Mouse (Mus musculus): Measurements from ENCODE around the gene Pde4d. TPM values are rescaled to one million over a fixed set of nuclear protein-coding genes. Genes with fewer than 3 reads are reported as not detected.

The Pde4d gene
- total and polyA plus RNA-seq, 3 experiments: 18.5 to 18.8 TPM; not detected in 1

GRCm38 (mm10) chr13:108541488-108541887 lies 91.7 kb downstream of the Pde4d start:
- no peak overlapping the region for H3K4me3 ChIP-seq (ENCODE audit: control insufficient read depth in 1 of 2, insufficient read depth in 1 of 2, low read depth in 2 of 2, low read length in 2 of 2)
- no peak overlapping the region for H3K27ac ChIP-seq (ENCODE audit: control insufficient read depth, low read depth, low read length)
- H3K27me3 ChIP-seq (ENCODE audit: control insufficient read depth in 1 of 2, insufficient read depth in 2 of 2, low read length in 2 of 2): no peaks in the 10 kb centered on the region
- H3K4me1 ChIP-seq (ENCODE audit: control insufficient read depth in 1 of 2, insufficient read depth in 2 of 2, low read length in 2 of 2): no peaks in the 10 kb centered on the region
- no peak for DNase-seq (ENCODE audit: low read depth, low spot score)
- no peaks in the 10 kb centered on the region for H3K79me2 ChIP-seq (ENCODE audit: control insufficient read depth, insufficient read depth, low read length, poor library complexity)
- TF ChIP-seq HCFC1 (IDR thresholded peaks at IDR 0.05; ENCODE audit: low read depth, low read length) (no peak), TAL1 (IDR thresholded peaks at IDR 0.05; ENCODE audit: low read length) (no peak), TCF12 (IDR thresholded peaks at IDR 0.05; ENCODE audit: low read depth, low read length) (no peak), MYB (IDR thresholded peaks at IDR 0.05; ENCODE audit: low read depth, low read length) (no peak), ETS1 (IDR thresholded peaks at IDR 0.05; ENCODE audit: low read depth, low read length) (no peak), ZMIZ1 (IDR thresholded peaks at IDR 0.05; ENCODE audit: low read depth, low read length) (no peak), POLR2A (IDR thresholded peaks at IDR 0.05; ENCODE audit: control insufficient read depth in 1 of 2, insufficient read depth in 1 of 2, low read depth in 1 of 2, low read length in 2 of 2, poor library complexity in 1 of 2) (no peak), MYC (IDR thresholded peaks at IDR 0.05; ENCODE audit: low read depth, low read length) (no peak), NELFE (IDR thresholded peaks at IDR 0.05; ENCODE audit: low read depth, low read length) (no peak), TBP (IDR thresholded peaks at IDR 0.05; ENCODE audit: low read depth, low read length) (no peak), EP300 (IDR thresholded peaks at IDR 0.05; ENCODE audit: low read depth in 1 of 2, low read length in 2 of 2) (no peak), GATA1 (IDR thresholded peaks at IDR 0.05; ENCODE audit: low read depth, low read length) (no peak), MAFK (IDR thresholded peaks at IDR 0.05; ENCODE audit: borderline replicate concordance, low read depth, low read length) (no peak), CHD2 (IDR thresholded peaks at IDR 0.05; ENCODE audit: low read length) (no peak), MXI1 (IDR thresholded peaks at IDR 0.05; ENCODE audit: low read depth, low read length) (no peak), CTCF (IDR thresholded peaks at IDR 0.05 in 2 of 3, conservative IDR thresholded peaks at IDR 0.05 in 1 of 3; ENCODE audit: control insufficient read depth in 1 of 3, insufficient read depth in 1 of 3, low read depth in 2 of 3, low read length in 3 of 3, poor library complexity in 1 of 3, severe bottlenecking in 1 of 3) (no peak)
- H3K36me3 ChIP-seq (ENCODE audit: control insufficient read depth in 1 of 2, insufficient read depth in 2 of 2, low read length in 2 of 2): no peaks in the 10 kb centered on the region
- H3K9ac ChIP-seq (ENCODE audit: control insufficient read depth, low read depth, low read length, poor library complexity, severe bottlenecking): no peak overlapping the region
- H3K9me3 ChIP-seq (replicated peaks; ENCODE audit: insufficient read depth, low read length): no peaks in the 10 kb centered on the region

- no peak overlapping the region for H3K27ac ChIP-seq (ENCODE audit: control insufficient read depth, low read depth, low read length)
- H3K27me3 ChIP-seq (ENCODE audit: control insufficient read depth in 1 of 2, insufficient read depth in 2 of 2, low read length in 2 of 2): no peaks in the 10 kb centered on the region
- H3K79me2 ChIP-seq (ENCODE audit: control insufficient read depth, insufficient read depth, low read length, poor library complexity): no peaks in the 10 kb centered on the region
- TF ChIP-seq ZC3H11A (IDR thresholded peaks at IDR 0.05; ENCODE audit: low read depth, low read length): no peak
- DNase-seq (ENCODE audit: low read depth, low spot score): no peak
- H3K4me3 ChIP-seq (ENCODE audit: control insufficient read depth in 1 of 2, insufficient read depth in 1 of 2, low read depth in 2 of 2, low read length in 2 of 2): no peak overlapping the region
- no peak overlapping the region for H3K9ac ChIP-seq (ENCODE audit: control insufficient read depth, low read depth, low read length, poor library complexity, severe bottlenecking)
- no peaks in the 10 kb centered on the region for H3K9me3 ChIP-seq (replicated peaks; ENCODE audit: insufficient read depth, low read length)
- H3K4me1 ChIP-seq (ENCODE audit: control insufficient read depth in 1 of 2, insufficient read depth in 2 of 2, low read length in 2 of 2): no peaks in the 10 kb centered on the region
- H3K36me3 ChIP-seq (ENCODE audit: control insufficient read depth in 1 of 2, insufficient read depth in 2 of 2, low read length in 2 of 2): no peaks in the 10 kb centered on the region
Observed at GRCm38 (mm10) chr13:108542342-108542761, 92.6 kb downstream of the Pde4d start.

GRCm38 (mm10) chr13:108552288-108552687 lies 102.5 kb downstream of the Pde4d start:
- no peak overlapping the region for H3K27ac ChIP-seq (ENCODE audit: control insufficient read depth, low read depth, low read length)

More at GRCm38 (mm10) chr13:108552288-108552687, 102.5 kb downstream of the Pde4d start:
- Histone ChIP-seq H3K36me3 (ENCODE audit: control insufficient read depth in 1 of 2, insufficient read depth in 2 of 2, low read length in 2 of 2) (no peaks in the 10 kb centered on the region), H3K27me3 (ENCODE audit: control insufficient read depth in 1 of 2, insufficient read depth in 2 of 2, low read length in 2 of 2) (no peaks in the 10 kb centered on the region), H3K79me2 (ENCODE audit: control insufficient read depth, insufficient read depth, low read length, poor library complexity) (no peaks in the 10 kb centered on the region), H3K9me3 (replicated peaks; ENCODE audit: insufficient read depth, low read length) (no peaks in the 10 kb centered on the region), H3K9ac (ENCODE audit: control insufficient read depth, low read depth, low read length, poor library complexity, severe bottlenecking) (no peak overlapping the region), H3K4me1 (ENCODE audit: control insufficient read depth in 1 of 2, insufficient read depth in 2 of 2, low read length in 2 of 2) (no peaks in the 10 kb centered on the region), H3K4me3 (ENCODE audit: control insufficient read depth in 1 of 2, insufficient read depth in 1 of 2, low read depth in 2 of 2, low read length in 2 of 2) (no peak overlapping the region)
- DNase-seq (ENCODE audit: low read depth, low spot score): no peak
- TF ChIP-seq GATA1 (IDR thresholded peaks at IDR 0.05; ENCODE audit: low read depth, low read length) (no peak), USF1 (IDR thresholded peaks at IDR 0.05; ENCODE audit: low read depth, low read length) (no peak), TAL1 (IDR thresholded peaks at IDR 0.05; ENCODE audit: low read length) (no peak), BHLHE40 (IDR thresholded peaks at IDR 0.05; ENCODE audit: borderline replicate concordance, low read depth, low read length) (no peak), RAD21 (IDR thresholded peaks at IDR 0.05; ENCODE audit: low read depth, low read length) (no peak), MYB (IDR thresholded peaks at IDR 0.05; ENCODE audit: low read depth, low read length) (no peak), ELF1 (IDR thresholded peaks at IDR 0.05; ENCODE audit: low read depth, low read length) (no peak), POLR2AphosphoS5 (IDR thresholded peaks at IDR 0.05; ENCODE audit: borderline replicate concordance, low read depth, low read length) (no peak), HCFC1 (IDR thresholded peaks at IDR 0.05; ENCODE audit: low read depth, low read length) (no peak), ETS1 (IDR thresholded peaks at IDR 0.05; ENCODE audit: low read depth, low read length) (no peak), SMC3 (IDR thresholded peaks at IDR 0.05; ENCODE audit: low read depth, low read length) (no peak), NELFE (IDR thresholded peaks at IDR 0.05; ENCODE audit: low read depth, low read length) (no peak)

Data from MEL (cell line).